Mouse (Mus musculus): Measurements from ENCODE around the gene Prr23a2.

Prr23a2 gene

DNA sequence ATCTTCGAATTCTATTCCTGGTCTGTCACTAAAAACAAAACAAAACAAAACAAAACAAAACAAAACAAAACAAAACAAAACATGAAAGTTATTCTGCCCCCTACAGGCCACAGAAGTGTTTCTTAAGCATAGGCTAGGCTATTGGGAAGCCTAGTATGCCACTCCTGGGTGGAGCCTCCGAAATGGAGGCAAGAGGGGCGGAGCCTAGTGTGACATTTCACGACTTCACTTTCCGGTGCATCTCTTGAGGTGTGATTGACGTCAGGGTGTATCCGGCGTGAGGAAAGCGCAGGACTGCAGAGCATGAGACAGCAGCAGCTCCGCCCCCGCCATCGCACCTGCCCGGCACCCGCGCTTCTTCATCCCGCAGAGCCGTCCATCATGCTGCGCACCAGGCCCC is at the start of gene Prr23a2:
Prr23a2 (plus strand) TSS at position 285 of the 400 bp plus-strand sequence.
- DNase-seq (ENCODE audit: low spot score): no peak

DNA sequence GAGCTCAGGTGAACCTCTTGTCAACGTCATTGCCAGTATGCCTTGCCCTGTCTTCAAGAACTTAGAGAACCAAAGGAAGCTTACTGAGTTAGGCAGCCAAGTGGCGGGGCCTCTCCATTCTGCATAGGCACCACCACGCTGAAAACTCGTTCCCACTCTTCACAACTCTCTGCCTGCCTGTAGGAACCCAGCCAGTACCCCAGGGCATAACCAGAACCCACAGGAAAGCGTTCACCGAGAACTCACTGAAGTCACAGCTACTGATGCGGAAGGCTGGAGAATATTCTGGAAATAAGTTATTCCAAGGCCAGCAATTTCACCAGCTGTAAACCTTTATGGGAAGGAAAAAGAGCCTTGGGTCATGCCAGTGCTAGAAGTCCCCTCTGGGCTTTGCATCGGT is 48.7 kb upstream of the Prr23a2 start:
- no peak for DNase-seq (ENCODE audit: low spot score)

DNA sequence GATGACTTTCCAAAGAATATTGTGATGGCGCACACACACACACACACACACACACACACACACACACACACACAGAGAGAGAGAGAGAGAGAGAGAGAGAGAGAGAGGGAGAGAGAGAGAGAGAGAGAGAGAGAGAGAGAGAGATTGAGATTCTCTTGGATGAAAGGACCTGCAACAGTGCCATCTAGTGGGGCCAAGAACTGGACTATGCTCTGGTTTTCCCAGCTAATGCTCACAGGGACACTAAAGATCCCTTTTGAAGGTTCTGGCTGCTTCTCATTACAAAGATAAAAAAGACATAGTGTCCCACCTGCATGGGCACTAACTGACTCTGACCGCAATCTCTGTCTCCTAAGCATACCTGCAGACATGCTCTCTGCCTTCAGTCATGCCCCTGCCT is 46.8 kb upstream of the Prr23a2 start:
- peak; percentile 13 for DNase-seq (ENCODE audit: low spot score)

DNA sequence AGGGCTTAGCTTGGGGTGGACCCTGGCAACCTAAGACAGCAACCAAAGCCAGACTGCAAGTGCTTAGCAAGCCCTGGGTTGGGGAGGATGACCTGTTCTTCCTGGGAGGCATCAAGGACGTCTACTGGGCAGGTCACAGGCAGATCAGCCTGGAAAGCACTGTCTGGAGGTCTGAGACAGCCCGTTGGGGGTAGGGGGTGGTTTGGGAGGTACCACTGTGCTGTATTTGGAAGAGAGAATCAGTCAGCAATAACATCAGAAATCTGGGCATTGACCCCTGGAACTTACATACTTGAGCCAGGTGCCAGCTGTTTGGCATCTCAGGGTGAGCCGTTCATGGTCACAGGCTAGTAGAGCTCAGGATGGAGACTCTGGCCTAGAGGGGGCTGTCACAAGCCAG is 40.2 kb upstream of the Prr23a2 start:
- DNase-seq (ENCODE audit: low spot score): no peak

DNA sequence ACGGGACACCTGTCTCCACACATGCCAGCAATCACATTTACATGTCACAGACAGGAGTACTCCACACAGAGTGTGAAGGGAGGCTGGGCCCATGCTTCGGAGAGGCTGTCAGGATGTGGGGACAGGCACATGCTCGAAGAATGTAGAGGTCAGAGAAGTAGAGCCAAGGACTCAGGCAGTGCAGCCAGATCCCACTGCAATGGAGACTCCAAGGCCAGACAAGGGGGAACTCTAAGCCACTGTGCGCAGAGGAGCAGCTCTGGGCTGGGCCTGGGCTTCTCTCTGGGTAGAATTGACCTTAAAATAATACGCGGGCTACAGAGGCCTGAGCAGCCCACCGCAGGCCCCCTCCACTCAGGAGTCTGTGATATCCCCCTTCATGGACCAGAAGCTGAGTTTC is 38.7 kb upstream of the Prr23a2 start:
- no peak for DNase-seq (ENCODE audit: low spot score)

DNA sequence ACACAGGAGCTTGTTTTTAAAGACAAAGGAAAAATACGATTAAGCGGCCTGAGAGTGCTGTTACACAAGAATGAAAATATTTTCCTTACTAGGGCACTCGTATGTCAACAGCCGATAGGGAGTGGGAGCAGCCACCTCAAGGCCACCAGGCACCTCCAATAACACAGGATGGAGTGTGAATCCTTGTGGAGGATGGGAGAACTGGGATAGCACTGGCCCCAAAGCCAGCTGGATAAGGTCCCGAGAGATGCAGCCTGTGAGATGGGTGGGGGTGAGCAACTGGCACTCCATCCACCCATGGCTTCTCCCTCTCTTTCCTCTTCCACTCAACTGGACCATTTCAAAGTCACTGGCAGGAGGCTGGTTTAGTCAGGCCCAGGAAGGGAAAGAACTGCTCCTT is 37.3 kb upstream of the Prr23a2 start:
- no peak for DNase-seq (ENCODE audit: low spot score)

DNA sequence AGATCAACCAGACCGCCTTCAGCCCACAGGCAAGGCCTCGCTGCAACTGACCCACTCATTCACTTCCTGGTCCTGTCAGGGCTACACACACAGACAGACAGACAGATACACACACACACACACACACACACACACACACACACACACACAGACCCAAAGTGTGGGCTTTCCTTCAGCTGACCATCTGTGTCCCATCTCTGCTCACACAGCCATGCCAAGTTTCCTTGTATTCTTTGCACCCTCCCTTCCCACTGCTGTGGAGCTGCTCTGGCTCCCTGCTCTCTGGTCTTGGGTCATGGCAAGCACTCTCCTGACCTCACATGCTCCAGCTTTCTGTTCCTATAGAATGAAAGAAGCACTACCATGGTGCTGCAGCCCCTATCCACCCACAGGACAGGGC is 36.8 kb upstream of the Prr23a2 start:
- DNase-seq (ENCODE audit: low spot score): no peak

DNA sequence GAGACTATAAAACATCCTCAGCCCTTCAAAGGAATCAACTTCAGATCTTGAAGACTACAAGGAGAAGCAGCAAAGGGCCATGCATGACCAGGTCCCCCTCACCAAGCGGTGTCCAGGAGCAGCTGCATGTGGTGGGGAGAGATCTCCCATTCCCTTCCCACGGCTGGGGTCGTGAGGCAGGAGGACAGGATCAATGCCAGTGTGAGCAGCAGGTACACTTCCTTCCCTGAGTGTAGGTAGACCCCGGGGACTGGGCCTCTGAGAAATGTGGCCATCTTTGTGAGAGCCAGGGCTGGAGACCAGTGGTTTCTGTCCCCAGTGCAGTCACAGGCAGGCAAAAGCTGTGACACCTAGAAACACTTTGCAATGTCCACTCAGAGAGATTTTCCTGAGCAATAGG is 35.8 kb upstream of the Prr23a2 start:
- no peak for DNase-seq (ENCODE audit: low spot score)

DNA sequence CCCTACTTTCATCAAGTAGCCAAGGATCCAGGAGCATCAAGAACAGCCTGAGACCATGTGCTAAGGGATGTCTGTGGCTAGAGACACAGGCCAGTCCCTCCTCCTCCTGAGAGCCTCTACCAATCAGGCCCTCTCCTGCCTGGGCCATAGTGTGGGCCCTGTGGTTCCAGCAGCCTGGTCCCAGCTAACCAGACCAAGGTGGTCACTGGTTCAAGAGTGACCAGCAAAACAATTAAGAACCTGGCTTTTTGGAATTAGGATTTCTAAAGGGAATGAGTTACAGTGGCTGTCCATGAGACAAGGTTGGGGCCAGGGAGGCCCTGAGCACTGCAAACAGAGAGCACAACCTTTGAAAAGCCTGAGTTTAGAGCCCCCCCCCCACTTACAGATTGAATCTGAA is 35.2 kb upstream of the Prr23a2 start:
- DNase-seq (ENCODE audit: low spot score): no peak

DNA sequence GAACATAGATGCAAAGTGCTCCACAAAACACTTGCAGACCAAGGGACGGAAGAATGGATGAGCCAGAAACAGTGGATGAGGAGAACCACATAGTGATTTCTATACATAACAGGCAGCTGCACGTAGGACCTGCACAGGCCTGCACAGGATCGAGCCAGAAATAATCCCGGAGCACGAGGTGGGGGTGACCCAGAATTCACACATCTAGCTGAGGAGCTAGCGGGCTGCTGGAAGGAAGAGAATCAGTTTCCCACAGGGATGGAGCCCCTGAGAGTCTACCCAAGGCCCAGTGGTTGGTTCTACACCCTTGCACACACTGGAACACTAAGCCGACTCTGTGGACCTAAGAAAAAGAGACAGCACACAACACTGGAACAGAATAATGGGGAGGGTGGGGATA is 32.5 kb upstream of the Prr23a2 start:
- DNase-seq (ENCODE audit: low spot score): no peak

DNA sequence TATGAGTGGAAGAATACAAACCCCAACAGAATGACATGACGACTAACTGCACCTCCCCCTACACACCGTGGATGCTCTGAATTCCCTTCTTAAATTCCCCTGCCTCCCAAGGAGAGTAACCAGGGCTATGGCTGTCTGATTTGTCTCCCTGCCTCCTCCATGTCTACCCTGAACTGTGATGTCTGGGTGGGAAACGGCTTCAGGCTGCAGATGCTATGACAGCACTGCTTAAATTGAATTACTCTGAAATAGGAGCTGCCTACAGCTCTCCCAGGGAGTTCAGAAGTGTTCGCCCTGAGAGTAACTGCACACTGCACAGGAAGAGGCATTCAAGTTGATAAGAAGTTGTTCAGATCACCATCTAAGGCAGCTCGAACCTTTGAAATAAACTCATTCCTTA is 26.8 kb upstream of the Prr23a2 start:
- DNase-seq (ENCODE audit: low spot score): no peak

DNA sequence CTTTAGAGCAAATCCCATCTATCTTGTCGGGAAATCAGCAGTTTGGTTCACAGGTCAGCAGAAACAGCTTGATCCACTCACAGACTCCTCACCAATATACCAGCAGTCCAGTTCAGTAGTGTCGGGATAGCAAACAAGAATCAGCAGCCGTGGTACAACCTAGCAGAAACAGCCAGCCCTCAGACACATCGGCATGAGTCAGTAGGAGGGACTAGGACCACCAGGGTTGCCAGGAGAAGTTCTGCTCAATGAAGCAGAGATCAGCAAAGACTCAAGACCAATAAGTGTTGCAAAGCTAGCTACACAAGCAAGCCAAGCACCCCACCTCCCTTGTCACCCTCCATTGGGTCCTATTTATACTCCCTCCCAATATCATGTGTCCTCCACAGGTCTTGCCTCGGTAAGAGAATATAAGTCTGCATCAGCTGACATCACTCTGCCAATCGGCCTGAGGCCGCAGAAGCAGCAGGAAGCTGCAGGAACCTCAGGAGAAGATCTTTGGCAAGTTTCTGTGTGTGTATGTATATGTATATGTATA is 18.7 kb upstream of the Prr23a2 start:
- no peak for DNase-seq (ENCODE audit: low spot score)

DNA sequence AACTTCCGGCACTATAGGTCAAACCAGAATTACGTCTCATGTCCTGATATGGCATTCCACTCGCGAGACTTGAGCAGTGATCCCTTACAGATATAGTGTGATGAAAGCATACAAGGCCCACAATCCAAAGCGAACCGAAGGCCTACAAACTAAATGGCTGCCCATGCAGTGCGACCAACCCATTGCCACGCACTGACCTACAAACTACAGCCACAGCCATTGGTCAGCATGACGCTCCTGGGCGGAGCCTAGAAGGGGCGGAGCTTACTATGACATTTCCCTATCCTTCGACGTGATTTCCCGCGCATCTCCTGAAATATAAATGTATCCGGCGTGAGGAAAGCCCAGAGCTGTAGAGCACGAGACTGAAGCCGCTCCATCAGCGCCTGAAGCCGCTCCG is 14.2 kb upstream of the Prr23a2 start, which contains the start of gene Prr23a1:
Prr23a1 (plus strand) TSS at position 387 of the 400 bp plus-strand sequence.
- DNase-seq (ENCODE audit: low spot score): no peak

DNA sequence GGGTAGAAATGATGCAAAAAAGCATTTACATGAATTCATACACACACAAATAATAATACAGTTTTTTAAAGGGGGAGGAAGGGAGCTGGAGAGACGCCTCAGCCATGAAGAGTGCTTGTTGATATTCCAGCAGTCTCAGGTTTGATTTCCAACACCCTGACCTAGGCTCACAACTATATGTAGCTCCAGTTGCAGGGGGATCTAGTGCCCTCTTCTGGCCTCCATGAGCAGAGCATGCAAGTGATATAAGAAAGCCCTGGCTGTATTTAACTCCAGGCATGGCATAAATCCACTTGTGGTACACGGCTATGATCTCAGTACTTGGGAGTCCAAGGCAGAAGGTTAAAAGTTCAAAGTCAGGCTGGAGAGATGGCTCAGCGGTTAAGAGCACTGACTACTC is 7.2 kb downstream of the Prr23a2 start:
- DNase-seq (ENCODE audit: low spot score): no peak

DNA sequence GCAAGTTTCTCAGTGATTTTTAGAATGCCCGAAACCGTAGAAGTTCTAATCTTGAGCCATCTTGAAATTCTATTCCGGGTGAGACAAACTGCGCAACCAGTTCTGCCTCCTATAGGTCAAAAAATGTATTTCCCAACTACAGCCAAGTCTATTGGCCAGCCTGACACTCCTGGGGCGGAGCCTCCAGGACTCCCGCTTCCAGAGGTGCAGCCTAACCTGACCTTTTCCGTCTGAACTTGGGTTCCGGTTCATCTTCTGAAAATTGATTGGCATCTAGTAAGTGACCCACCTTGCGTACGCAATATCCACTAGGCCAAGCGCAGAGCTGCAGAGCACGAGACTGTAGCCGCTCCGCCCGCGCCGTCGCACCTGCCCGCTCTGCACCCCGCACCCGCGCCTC is 8.3 kb downstream of the Prr23a2 start, which contains the start of gene Prr23a3:
Prr23a3 (plus strand) TSS at position 197 of the 400 bp plus-strand sequence.
- DNase-seq (ENCODE audit: low spot score): no peak

DNA sequence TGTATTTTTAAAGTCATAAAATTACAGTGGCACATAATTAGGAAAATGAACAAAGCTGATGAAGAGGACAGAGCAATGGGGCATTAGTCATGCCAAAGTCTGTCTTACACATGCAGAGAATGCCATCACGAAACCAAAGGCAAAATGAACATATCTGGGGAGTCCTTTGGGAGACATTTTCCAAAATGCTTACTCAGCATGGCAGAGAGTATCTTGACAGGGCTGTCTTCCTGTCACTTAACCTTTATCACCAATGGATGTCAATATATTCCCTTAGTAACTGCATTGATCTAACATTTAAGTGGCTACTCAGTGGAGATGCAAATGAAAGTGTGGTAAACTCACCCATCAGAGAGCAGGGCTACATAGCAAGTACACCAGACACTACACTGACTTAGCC is 45.2 kb downstream of the Prr23a2 start:
- DNase-seq (ENCODE audit: low spot score): no peak

DNA sequence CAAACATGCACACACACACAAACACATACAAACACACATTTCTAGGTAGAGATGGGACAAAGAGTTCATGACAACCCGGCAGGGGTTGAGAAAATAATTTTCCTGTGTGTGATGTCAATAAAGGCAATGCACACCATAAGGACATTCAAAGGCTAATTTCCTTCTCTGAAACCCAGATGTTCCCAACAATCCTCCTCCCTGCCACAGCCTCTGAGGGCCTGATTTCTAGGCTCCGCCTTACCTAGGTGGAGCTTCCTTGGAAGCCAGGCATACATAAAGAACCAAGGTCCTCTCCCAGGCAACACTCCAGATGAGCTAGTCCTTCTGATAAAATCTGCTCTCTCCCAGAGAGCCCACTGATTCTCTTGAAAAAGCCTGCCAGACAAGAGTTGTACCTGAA is 46.5 kb downstream of the Prr23a2 start, which contains the start of gene 7420426K07Rik:
7420426K07Rik (plus strand) TSS at position 301 of the 400 bp plus-strand sequence.
- DNase-seq (ENCODE audit: low spot score): no peak

All from left cerebral cortex, adult 11 months (tissue).